Mouse (Mus musculus) neutrophil, adult 5-6 weeks (primary cell): ENCODE measurements around the gene Rbms2. TPM values are rescaled to one million over a fixed set of nuclear protein-coding genes. Genes with fewer than 3 reads are reported as not detected.

ENCODE experiments used
- total RNA-seq: library from RNA; stranded (forward); fragments of 200-1000 nt; gene quantifications from 2 replicates; pipeline ENCODE4 v1.2.3, GENCODE M21; 2017

Gene Rbms2
- total RNA-seq, 1 experiment from 2014 or later = 12.5 TPM

Other genes starting within 250 kb of the Rbms2 start
- not detected in 2 replicates for gene Hsd17b6, start 172.7 kb downstream of the Rbms2 start, total RNA-seq
- gene Prim1, start 165.1 kb downstream of the Rbms2 start, total RNA-seq = 14.2 and 18.0 TPM in 2 replicates
- 597 and 674 TPM in 2 replicates for gene Naca, start 144.7 kb downstream of the Rbms2 start, total RNA-seq
- 103 and 105 TPM in 2 replicates for gene Ptges3, start 121.3 kb downstream of the Rbms2 start, total RNA-seq
- 512 and 588 TPM in 2 replicates for gene Atp5b, start 97.0 kb downstream of the Rbms2 start, total RNA-seq
- gene Baz2a, start 88.7 kb downstream of the Rbms2 start, total RNA-seq = 70.1 and 75.0 TPM in 2 replicates
- not detected in 2 replicates for gene Gls2, start 14.2 kb upstream of the Rbms2 start, total RNA-seq
- gene Spryd4, start 31.5 kb upstream of the Rbms2 start, total RNA-seq = 4.4 TPM in 2 replicates
- gene Mip, start 45.5 kb upstream of the Rbms2 start, total RNA-seq = 0.49 TPM in 1 of 2 replicates, not detected in the other
- gene Timeless, start 51.8 kb upstream of the Rbms2 start, total RNA-seq = 13.6 and 17.5 TPM in 2 replicates
- gene Apon, start 73.8 kb upstream of the Rbms2 start, total RNA-seq = 0.23 TPM in 1 of 2 replicates, not detected in the other
- gene Apof, start 88.4 kb upstream of the Rbms2 start, total RNA-seq = 2.2 TPM in 1 of 2 replicates, not detected in the other
- gene Stat2, start 90.3 kb upstream of the Rbms2 start, total RNA-seq = 65.7 and 74.1 TPM in 2 replicates
- gene Il23a, start 118.5 kb upstream of the Rbms2 start, total RNA-seq = not detected in 2 replicates
- 30.0 and 31.3 TPM in 2 replicates for gene Pan2, start 123.0 kb upstream of the Rbms2 start, total RNA-seq
- gene Cnpy2, start 142.2 kb upstream of the Rbms2 start, total RNA-seq = 23.6 and 30.7 TPM in 2 replicates
- 82.9 and 84.7 TPM in 2 replicates for gene Cs, start 157.4 kb upstream of the Rbms2 start, total RNA-seq
- 23.1 and 23.6 TPM in 2 replicates for gene Coq10a, start 188.7 kb upstream of the Rbms2 start, total RNA-seq
- 16.0 and 16.8 TPM in 2 replicates for gene Ankrd52, start 196.8 kb upstream of the Rbms2 start, total RNA-seq
- not detected in 2 replicates for gene Slc39a5, start 220.9 kb upstream of the Rbms2 start, total RNA-seq
- gene Nabp2, start 231.2 kb upstream of the Rbms2 start, total RNA-seq = 43.4 and 46.3 TPM in 2 replicates
- gene Rnf41, start 231.4 kb upstream of the Rbms2 start, total RNA-seq = 53.8 and 59.5 TPM in 2 replicates